Mouse (Mus musculus): ENCODE measurements around the gene Cd4.

GRCm38 (mm10) chr6:124862406-124863124, 25.5 kb downstream of the Cd4 start:
- TF ChIP-seq CTCF (IDR thresholded peaks at IDR 0.05; ENCODE audit: borderline replicate concordance, insufficient read depth, low read length): no peak
- TF ChIP-seq POLR2A (IDR thresholded peaks at IDR 0.05; ENCODE audit: low read depth, low read length): peak; percentile 47
